Mouse (Mus musculus): Measurements from ENCODE around the gene Specc1l. TPM values are rescaled to one million over a fixed set of nuclear protein-coding genes. Genes with fewer than 3 reads are reported as not detected.
"Not testable (repeated sequence)": the region's sequence is repeated elsewhere in the genome, so short reads cannot be mapped to it uniquely, and the experiment has no call there.

Specc1l gene
- polyA plus RNA-seq, 1 experiment from 2014 or later, result 47.3 TPM

DNA sequence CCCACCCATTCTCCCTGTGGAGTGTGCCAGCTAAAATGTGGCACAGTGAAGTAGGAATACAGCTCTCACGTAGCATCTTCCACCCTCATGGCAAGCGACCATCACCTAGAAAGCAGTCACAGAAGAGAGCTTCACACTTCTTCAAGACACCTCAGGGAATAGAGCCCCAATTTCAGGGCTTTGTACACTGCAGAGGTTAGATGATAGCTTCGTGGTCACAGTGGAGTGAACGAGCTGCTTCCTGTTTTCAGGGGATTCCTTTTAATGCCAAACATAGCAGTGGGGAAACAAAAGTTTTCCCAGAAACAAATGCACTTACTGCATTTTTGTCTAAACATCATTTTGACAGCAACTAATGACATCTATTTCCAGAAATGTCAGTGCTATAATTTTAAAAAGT lies 77.5 kb downstream of the Specc1l start:
- Histone ChIP-seq H3K36me3 (peaks cover 21% of the 10 kb centered on the region), H3K4me1 (no peaks in the 10 kb centered on the region), H3K9ac (no peak overlapping the region), H3K9me3 (no peaks in the 10 kb centered on the region), H3K27ac (no peak overlapping the region), H3K27me3 (no peaks in the 10 kb centered on the region), H3K4me2 (no peak overlapping the region), H3K4me3 (no peak overlapping the region)
- 72% methylated on average over 4 of the region's 4 CpGs for WGBS
- no peak for ATAC-seq (ENCODE audit: borderline replicate concordance, extremely low read depth, low FRiP score, low TSS enrichment)

DNA sequence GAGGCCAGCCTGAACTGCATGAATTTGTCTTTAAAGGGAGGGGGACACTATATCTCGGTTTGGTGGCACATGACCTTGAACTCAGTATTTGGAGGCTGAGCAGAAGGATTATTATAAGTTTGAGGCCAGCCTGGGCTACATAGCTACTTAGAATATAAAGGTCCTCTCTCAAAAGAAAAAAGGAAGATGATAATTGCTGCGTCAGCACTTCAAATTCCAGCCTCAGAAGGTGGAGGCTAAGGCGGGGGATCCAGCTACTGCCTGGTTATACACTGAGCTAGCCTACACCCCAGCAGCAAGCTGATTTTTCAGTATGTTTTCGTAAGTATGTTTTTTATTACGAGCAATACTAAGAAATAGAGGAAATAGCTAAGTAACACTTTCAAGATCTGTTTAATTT lies 78.8 kb downstream of the Specc1l start:
- WGBS, result 84% methylated on average over 5 of the region's 5 CpGs
- H3K36me3 ChIP-seq, result peaks cover 28% of the 10 kb centered on the region
- no peaks in the 10 kb centered on the region for H3K9me3 ChIP-seq

DNA sequence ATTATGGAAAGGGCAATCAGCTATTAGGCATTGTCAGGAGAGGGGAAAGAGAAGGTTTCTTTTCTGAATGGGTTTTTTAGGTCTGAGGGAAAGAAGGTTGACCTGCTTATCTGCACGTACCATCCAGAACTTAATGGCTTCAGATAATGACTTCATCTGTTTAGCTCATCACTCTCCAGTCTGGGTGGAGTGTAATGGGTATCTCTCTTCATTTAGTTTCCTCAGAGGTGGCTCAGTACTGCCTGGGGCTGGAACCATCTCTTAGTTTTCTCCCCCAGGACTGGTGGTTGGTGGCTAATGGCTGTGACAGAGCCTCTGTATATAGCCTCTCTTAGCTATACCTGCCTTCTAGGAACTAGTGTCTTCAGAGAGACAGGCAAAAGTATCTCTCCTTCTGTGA lies 79.5 kb downstream of the Specc1l start:
- Histone ChIP-seq H3K27ac (no peak overlapping the region), H3K36me3 (peaks cover 28% of the 10 kb centered on the region), H3K9me3 (no peaks in the 10 kb centered on the region), H3K27me3 (no peaks in the 10 kb centered on the region), H3K9ac (no peak overlapping the region), H3K4me1 (no peaks in the 10 kb centered on the region), H3K4me3 (no peak overlapping the region), H3K4me2 (no peak overlapping the region)
- ATAC-seq (ENCODE audit: borderline replicate concordance, extremely low read depth, low FRiP score, low TSS enrichment), result no peak
- 87% methylated on average over 1 of the region's 1 CpGs for WGBS

More for the DNA sequence above, 78.8 kb downstream of the Specc1l start:
- Histone ChIP-seq H3K27me3 (no peaks in the 10 kb centered on the region), H3K4me3 (no peak overlapping the region), H3K4me2 (no peak overlapping the region), H3K4me1 (no peaks in the 10 kb centered on the region), H3K27ac (no peak overlapping the region), H3K9ac (no peak overlapping the region)
- ATAC-seq (ENCODE audit: borderline replicate concordance, extremely low read depth, low FRiP score, low TSS enrichment), result no peak

DNA sequence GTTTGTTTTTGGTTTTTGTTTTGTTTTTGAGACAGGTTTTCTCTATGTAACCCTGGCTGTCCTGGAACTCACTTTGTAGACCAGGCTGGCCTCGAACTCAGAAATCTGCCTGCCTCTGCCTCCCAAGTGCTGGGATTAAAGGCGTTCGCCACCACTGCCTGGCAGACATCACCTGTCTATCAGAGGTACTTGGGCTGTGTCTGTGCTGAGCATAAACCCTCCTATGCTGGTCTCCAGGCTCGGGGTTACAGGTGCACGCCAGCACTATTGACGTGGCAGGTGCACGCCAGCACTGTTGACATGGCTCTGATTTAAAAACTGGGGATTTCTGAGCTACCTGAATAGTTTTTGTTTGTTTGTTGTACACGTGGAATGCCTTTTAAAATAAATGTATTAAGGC lies 80.3 kb downstream of the Specc1l start:
- not testable (repeated sequence) for H3K4me1 ChIP-seq; H3K9ac ChIP-seq; H3K27me3 ChIP-seq; H3K4me3 ChIP-seq; H3K4me2 ChIP-seq; H3K27ac ChIP-seq; H3K9me3 ChIP-seq; ATAC-seq (ENCODE audit: borderline replicate concordance, extremely low read depth, low FRiP score, low TSS enrichment)
- H3K36me3 ChIP-seq, result peaks cover 26% of the 10 kb centered on the region
- WGBS, result 86% methylated on average over 8 of the region's 8 CpGs

DNA sequence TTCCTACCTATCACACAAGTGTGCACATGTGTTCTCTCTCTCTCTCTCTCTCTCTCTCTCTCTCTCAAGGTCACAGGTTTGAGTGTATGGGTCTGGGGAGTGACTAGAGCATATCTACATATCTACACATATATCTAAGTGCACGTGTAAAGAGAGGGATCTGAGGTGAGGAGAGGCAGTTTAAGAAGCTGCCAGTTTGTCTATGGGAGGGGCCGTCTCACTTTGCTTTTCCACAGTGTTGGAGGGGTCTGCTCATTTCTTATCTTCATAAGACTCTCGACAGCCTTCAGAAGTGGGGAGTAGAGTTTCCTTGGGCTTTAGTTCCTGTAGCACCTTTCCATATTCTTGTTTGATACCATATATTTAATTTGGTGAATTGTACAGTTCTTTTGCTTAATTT lies 81.4 kb downstream of the Specc1l start:
- no peak overlapping the region for H3K27ac ChIP-seq
- H3K27me3 ChIP-seq, result no peaks in the 10 kb centered on the region
- H3K4me2 ChIP-seq, result no peak overlapping the region
- H3K9ac ChIP-seq, result no peak overlapping the region
- 48% methylated on average over 3 of the region's 3 CpGs for WGBS
- no peak for ATAC-seq (ENCODE audit: borderline replicate concordance, extremely low read depth, low FRiP score, low TSS enrichment)
- no peaks in the 10 kb centered on the region for H3K4me1 ChIP-seq
- H3K9me3 ChIP-seq, result no peaks in the 10 kb centered on the region
- no peak overlapping the region for H3K4me3 ChIP-seq
- peaks cover 26% of the 10 kb centered on the region for H3K36me3 ChIP-seq

DNA sequence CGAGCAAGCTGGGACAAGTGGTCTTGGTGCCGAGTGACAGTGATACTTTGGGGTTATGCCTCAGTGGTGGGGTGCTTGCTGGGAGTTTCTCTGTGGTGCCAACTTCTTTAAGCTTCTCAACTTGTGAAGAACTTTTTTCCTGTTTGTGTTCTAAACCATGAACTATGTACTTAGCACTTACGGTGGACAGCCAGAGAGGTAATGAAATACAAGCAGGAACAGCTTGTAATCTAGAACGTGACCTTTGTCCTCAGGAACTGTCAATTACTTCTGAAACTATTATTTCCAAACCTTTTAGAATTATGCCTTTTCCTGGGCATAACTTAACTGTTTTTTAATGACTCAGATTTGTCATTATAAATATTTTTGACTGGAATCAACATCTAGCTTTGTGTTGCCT lies 82.5 kb downstream of the Specc1l start:
- H3K9me3 ChIP-seq, result no peaks in the 10 kb centered on the region
- 50% methylated on average over 4 of the region's 4 CpGs for WGBS
- 0 out of 2 replicates have a peak, but pooled peaks cover 1% of the 10 kb centered on the region for H3K4me1 ChIP-seq
- H3K4me2 ChIP-seq, result no peak overlapping the region
- no peak overlapping the region for H3K4me3 ChIP-seq
- no peak overlapping the region for H3K9ac ChIP-seq
- no peak for ATAC-seq (ENCODE audit: borderline replicate concordance, extremely low read depth, low FRiP score, low TSS enrichment)
- H3K27me3 ChIP-seq, result no peaks in the 10 kb centered on the region
- peaks cover 20% of the 10 kb centered on the region for H3K36me3 ChIP-seq
- H3K27ac ChIP-seq, result no peak overlapping the region

DNA sequence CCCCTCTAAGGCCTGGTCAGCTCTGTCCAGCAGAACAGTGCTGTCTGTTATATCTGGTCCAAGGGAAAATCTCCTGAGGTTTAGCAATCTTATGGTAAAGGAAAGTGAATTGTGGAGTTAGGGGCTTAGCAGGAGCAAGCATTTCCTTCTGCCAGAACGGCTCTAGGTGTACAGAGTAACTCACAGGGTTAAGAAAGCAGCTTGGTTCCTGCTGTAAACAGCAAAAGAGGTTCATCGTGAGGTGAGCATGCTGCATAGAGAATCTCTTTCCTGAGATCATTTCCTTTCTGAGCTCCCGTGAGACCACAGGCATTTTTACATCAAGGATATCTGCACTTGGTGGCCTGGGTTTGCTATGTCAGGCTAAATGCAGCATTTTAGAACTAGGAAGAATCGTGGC lies 83.1 kb downstream of the Specc1l start:
- no peak overlapping the region for H3K9ac ChIP-seq
- H3K4me3 ChIP-seq, result no peak overlapping the region
- H3K4me2 ChIP-seq, result no peak overlapping the region
- 63% methylated on average over 4 of the region's 4 CpGs for WGBS
- no peaks in the 10 kb centered on the region for H3K27me3 ChIP-seq
- peaks cover 7% of the 10 kb centered on the region; the same call in 1 of the 2 replicates for H3K4me1 ChIP-seq
- no peak for ATAC-seq (ENCODE audit: borderline replicate concordance, extremely low read depth, low FRiP score, low TSS enrichment)
- H3K9me3 ChIP-seq, result no peaks in the 10 kb centered on the region
- no peak overlapping the region for H3K27ac ChIP-seq
- peaks cover 19% of the 10 kb centered on the region for H3K36me3 ChIP-seq

DNA sequence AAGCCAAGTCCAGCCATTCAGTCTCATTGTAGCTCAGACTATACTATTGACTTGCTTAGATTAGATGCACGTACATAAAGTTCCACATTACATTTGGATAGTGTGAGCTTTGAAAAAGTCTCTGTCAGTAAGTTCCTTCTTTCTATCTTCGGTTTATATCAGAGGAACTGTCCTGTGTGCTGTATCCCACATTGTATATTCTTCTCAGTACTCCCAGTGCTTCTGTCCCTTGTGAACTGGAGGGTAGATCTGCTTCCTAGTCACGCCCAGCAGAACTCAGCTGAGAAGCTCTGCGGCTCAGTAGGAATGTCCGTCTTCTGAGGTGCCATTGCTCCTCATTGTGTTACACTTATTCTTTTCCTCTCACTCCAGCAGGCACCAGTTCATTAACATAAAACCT lies 86.7 kb downstream of the Specc1l start:
- Histone ChIP-seq H3K27ac (no peak overlapping the region), H3K27me3 (no peaks in the 10 kb centered on the region), H3K4me3 (no peak overlapping the region), H3K9ac (no peak overlapping the region), H3K9me3 (no peaks in the 10 kb centered on the region), H3K4me2 (no peak overlapping the region), H3K36me3 (peaks cover 21% of the 10 kb centered on the region), H3K4me1 (peaks cover 7% of the 10 kb centered on the region)
- WGBS, result 91% methylated on average over 5 of the region's 5 CpGs
- ATAC-seq (ENCODE audit: borderline replicate concordance, extremely low read depth, low FRiP score, low TSS enrichment), result no peak

DNA sequence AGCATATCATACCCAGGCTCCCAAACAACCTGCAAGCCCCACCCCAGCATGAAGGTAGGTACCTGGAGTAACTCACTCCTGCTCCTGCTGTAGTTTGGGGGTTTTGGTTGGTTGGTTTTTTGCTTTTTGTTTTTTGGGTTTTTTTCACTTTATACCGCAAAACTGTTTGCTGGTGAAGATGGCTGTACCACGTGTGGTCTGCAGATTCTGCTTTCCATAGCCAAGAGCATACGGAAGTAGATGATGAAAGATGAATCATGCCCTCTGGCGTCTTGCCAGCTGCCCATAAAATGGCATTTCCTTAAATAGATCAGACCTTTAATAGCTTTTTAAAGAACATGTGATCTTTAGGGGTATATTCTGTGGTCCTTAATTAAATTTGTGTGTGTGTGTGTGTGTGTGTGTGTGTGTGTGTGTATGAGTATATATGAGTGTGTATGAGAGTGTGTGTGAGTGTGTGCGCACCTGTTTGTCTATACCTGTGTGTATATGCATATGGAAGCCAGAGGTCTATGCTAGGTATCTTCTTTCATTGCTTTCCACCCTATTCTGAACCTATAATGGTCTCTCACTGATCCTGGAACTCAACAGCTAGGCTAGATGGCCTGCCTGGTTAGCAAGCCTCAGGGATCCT lies 88.0 kb downstream of the Specc1l start:
- no peak overlapping the region for H3K4me2 ChIP-seq
- H3K36me3 ChIP-seq, result peaks cover 20% of the 10 kb centered on the region
- H3K9me3 ChIP-seq, result no peaks in the 10 kb centered on the region
- ATAC-seq (ENCODE audit: borderline replicate concordance, extremely low read depth, low FRiP score, low TSS enrichment), result no peak
- no peaks in the 10 kb centered on the region for H3K27me3 ChIP-seq
- H3K4me1 ChIP-seq, result peaks cover 11% of the 10 kb centered on the region
- no peak overlapping the region for H3K27ac ChIP-seq
- H3K4me3 ChIP-seq, result no peak overlapping the region
- 50% methylated on average over 5 of the region's 5 CpGs for WGBS
- no peak overlapping the region for H3K9ac ChIP-seq

DNA sequence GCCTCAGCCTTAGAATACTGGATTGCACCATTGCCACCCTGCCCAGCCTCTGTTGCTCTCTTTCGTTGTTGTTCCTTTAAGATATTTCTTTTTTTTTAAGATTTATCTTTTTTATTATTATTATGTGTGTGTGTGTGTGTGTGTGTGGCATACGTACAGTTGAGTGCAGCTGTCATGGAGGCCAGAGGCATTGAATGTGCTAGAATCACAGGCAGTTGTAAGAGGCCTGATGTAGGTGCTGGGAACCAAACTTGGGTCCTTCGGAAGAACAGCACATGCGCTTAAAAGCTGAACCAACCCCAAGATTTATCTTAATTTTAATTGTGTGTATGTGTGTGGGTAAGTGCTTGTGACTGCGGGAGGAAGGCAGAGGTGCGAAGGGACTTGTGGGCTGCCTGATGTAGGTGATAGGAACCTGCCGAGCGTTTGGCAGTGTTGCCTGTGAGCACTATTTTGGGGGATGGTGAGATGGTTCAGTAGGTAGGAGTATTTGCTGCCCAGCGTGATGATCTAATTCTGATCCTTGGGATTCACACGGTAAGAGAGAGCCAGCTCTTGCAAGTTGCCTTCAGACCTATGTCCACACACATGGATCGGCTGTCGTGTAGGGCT lies 89.4 kb downstream of the Specc1l start:
- H3K9me3 ChIP-seq, result no peaks in the 10 kb centered on the region
- H3K4me2 ChIP-seq, result no peak overlapping the region
- no peaks in the 10 kb centered on the region for H3K27me3 ChIP-seq
- H3K36me3 ChIP-seq, result peaks cover 22% of the 10 kb centered on the region; the same call in 1 of the 2 replicates
- no peak overlapping the region for H3K27ac ChIP-seq
- peaks cover 11% of the 10 kb centered on the region for H3K4me1 ChIP-seq
- H3K4me3 ChIP-seq, result no peak overlapping the region
- ATAC-seq (ENCODE audit: borderline replicate concordance, extremely low read depth, low FRiP score, low TSS enrichment), result no peak
- 91% methylated on average over 12 of the region's 12 CpGs for WGBS
- no peak overlapping the region for H3K9ac ChIP-seq

DNA sequence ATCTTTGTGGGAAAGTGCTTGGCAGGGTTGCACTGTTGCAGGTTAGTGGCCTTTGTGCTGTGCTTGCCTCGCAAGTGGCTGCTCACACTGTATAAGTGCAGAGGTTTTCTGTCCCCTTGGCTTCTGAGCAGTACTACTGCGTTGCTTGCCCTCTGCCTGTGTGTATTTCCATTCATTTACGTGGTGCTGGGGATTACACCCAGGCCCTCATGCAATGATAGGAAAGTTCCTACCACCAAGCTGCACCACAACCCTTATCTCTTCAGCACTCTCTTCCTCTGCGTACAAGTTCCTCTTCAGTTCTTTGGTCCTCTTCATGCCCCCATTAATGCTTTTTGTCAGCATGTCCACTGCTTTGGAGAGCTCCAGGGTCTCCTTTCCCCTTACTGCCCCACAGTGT lies 90.1 kb downstream of the Specc1l start:
- WGBS, result 83% methylated on average over 4 of the region's 4 CpGs
- H3K27ac ChIP-seq, result no peak overlapping the region
- H3K27me3 ChIP-seq, result no peaks in the 10 kb centered on the region
- H3K4me3 ChIP-seq, result no peak overlapping the region
- H3K4me1 ChIP-seq, result peaks cover 11% of the 10 kb centered on the region
- no peaks in the 10 kb centered on the region for H3K9me3 ChIP-seq
- no peak overlapping the region for H3K9ac ChIP-seq
- H3K4me2 ChIP-seq, result no peak overlapping the region
- peaks cover 26% of the 10 kb centered on the region for H3K36me3 ChIP-seq
- no peak for ATAC-seq (ENCODE audit: borderline replicate concordance, extremely low read depth, low FRiP score, low TSS enrichment)

DNA sequence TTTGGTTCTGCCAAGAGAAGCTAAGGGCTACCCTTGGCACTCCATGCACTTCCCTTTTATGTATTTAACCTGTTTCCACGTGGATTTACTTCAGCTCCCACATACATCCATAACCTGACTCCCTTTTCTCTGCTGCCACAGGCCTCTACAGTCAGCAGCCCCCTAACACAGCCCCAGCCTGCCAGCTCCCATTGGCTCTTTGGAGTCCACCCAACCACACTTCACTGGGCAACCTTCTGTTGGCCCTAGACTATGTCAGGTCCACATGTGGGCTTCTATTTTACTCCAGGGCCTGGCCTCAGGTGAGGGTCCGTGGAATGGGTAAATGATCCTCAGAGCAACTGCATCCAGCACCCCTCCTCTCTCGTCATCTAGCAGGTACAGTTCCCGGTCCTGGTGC lies 90.7 kb downstream of the Specc1l start:
- peaks cover 11% of the 10 kb centered on the region for H3K4me1 ChIP-seq
- no peak overlapping the region for H3K4me3 ChIP-seq
- no peaks in the 10 kb centered on the region for H3K9me3 ChIP-seq
- H3K4me2 ChIP-seq, result no peak overlapping the region
- peaks cover 32% of the 10 kb centered on the region for H3K36me3 ChIP-seq
- no peaks in the 10 kb centered on the region for H3K27me3 ChIP-seq
- no peak overlapping the region for H3K9ac ChIP-seq
- H3K27ac ChIP-seq, result no peak overlapping the region
- WGBS, result 82% methylated on average over 4 of the region's 4 CpGs
- ATAC-seq (ENCODE audit: borderline replicate concordance, extremely low read depth, low FRiP score, low TSS enrichment), result no peak
